Mouse (Mus musculus) heart, adult 2 months (tissue): ENCODE results near the gene Celf3.

ENCODE experiments used
- CTCF ChIP-seq: fragments of 200-600 bp; IDR thresholded peaks from 2 replicates; pipeline ENCODE4 v1.8.1; 2022; ENCODE audit warnings: antibody characterized with exemption, mild to moderate bottlenecking, moderate library complexity
- POLR2A ChIP-seq: fragments of 200-500 bp; IDR thresholded peaks from 2 replicates; pipeline ENCODE4 v1.6.1; 2011; ENCODE audit warnings: mild to moderate bottlenecking, low read depth, low read length, control low read depth; ENCODE audit not compliant: insufficient read depth

- TF ChIP-seq CTCF (no peak), POLR2A (no peak)
Measured at GRCm38 (mm10) chr3:94477444-94477843, 651 bp upstream of the Celf3 start.
